Mouse (Mus musculus) limb, embryonic 15.5 days (tissue): Measurements from ENCODE around the gene Xaf1. TPM values are rescaled to one million over a fixed set of nuclear protein-coding genes. Genes with fewer than 3 reads are reported as not detected.
A peak's percentile ranks its signal among the peaks of the same experiment; 100 is the strongest.
"Not testable (repeated sequence)": the region's sequence is repeated elsewhere in the genome, so short reads cannot be mapped to it uniquely, and the experiment has no call there.

Source experiments
- ATAC-seq: fragments of 200-750 bp; cut with Nextera tagmentation; 2 replicates; pipeline ENCODE4 v1.8.0; 2017; ENCODE audit warnings: low read depth, moderate TSS enrichment; ENCODE audit not compliant: insufficient number of reproducible peaks, low FRiP score, low TSS enrichment
- H3K27ac ChIP-seq: fragments of 300-500 bp; sonication (generic); 2 replicates; pipeline ENCODE4 v1.5.1; 2015; ENCODE audit warnings: moderate library complexity, mild to moderate bottlenecking, inconsistent platforms
- H3K27me3 ChIP-seq: fragments of 300-500 bp; sonication (generic); 2 replicates; pipeline ENCODE4 v1.6.1; 2015; ENCODE audit warnings: inconsistent platforms
- H3K36me3 ChIP-seq: fragments of 300-500 bp; sonication (generic); 2 replicates; pipeline ENCODE4 v1.6.1; 2015; ENCODE audit warnings: inconsistent platforms
- H3K4me1 ChIP-seq: fragments of 300-500 bp; sonication (generic); 2 replicates; pipeline ENCODE4 v1.6.1; 2015; ENCODE audit warnings: inconsistent platforms
- H3K4me2 ChIP-seq: fragments of 300-500 bp; sonication (generic); 2 replicates; pipeline ENCODE4 v1.6.1; 2015; ENCODE audit warnings: mild to moderate bottlenecking, inconsistent platforms
- H3K4me3 ChIP-seq: fragments of 300-500 bp; sonication (generic); 2 replicates; pipeline ENCODE4 v1.5.1; 2015; ENCODE audit warnings: mild to moderate bottlenecking, inconsistent platforms
- H3K9ac ChIP-seq: fragments of 300-500 bp; sonication (generic); 2 replicates; pipeline ENCODE4 v1.6.1; 2015; ENCODE audit warnings: inconsistent platforms
- H3K9me3 ChIP-seq: fragments of 300-500 bp; sonication (generic); 2 replicates; pipeline ENCODE4 v1.6.1; 2016; ENCODE audit warnings: inconsistent platforms
- WGBS: fragments of 180-500 bp; shearing (Covaris S2); methylation state at CpG from one replicate; pipeline ENCODE4 v1.1.7; 2015; 5-methylcytosine and 5-hydroxymethylcytosine counted together
- polyA plus RNA-seq: library from polyadenylated mRNA; unstranded; fragments of >200 nt; fragmentation: Nextera tagmentation; extraction: Ambion mirVana; gene quantifications from 2 replicates; pipeline ENCODE4 v1.2.1, GENCODE M21; 2015

The Xaf1 gene
- polyA plus RNA-seq, 1 experiment from 2014 or later = 3.2 TPM

DNA sequence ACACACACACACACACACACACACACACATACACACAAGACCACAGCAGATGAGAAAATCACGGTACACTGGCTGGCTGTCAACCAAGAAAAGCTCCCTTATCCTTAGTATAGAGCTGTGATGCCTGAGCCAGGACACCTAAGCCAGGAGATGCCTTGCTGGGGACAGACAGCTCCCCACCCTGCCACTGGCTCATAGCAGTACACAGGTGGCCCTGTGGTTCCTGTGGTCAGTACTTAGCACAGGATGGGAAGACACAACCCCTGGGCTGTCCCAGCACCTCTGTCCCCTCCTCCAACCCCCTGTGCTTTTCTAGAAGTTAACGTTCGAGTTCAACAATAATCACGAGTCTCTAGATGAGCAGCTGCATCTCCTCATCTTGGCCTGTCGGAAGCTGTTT, 16.6 kb downstream of the Xaf1 start:
- H3K27me3 ChIP-seq = peaks cover 38% of the 10 kb centered on the region
- no peak overlapping the region for H3K4me3 ChIP-seq
- peaks cover 6% of the 10 kb centered on the region for H3K4me1 ChIP-seq
- H3K9ac ChIP-seq = no peak overlapping the region
- WGBS = 76% methylated on average over 5 of the region's 5 CpGs
- no peak overlapping the region for H3K4me2 ChIP-seq
- no peak overlapping the region for H3K27ac ChIP-seq
- no peaks in the 10 kb centered on the region for H3K9me3 ChIP-seq
- H3K36me3 ChIP-seq = no peaks in the 10 kb centered on the region
- ATAC-seq = no peak

DNA sequence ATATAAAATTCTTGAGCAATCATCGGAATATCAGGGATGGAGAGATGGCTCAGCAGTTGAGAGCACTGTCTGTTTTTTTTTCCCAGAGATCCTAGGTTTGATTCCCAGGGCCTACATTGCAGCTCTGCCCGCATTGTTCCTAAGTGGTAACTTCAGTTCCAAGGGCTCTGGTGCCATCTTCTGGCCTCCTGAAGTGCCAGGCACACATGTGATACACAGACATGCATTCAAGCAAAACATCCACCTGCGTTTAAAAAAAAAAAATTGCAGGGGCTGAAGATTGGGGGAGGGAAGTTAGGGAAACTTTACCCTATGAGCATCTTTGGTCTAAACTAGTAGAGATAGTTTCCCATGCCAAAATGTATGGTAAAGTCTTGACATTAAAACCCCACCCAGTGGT, 23.0 kb downstream of the Xaf1 start:
- H3K4me1 ChIP-seq = no peaks in the 10 kb centered on the region
- H3K36me3 ChIP-seq = no peaks in the 10 kb centered on the region
- ATAC-seq = no peak
- 79% methylated on average over 3 of the region's 3 CpGs for WGBS
- H3K27me3 ChIP-seq = no peaks in the 10 kb centered on the region
- no peak overlapping the region for H3K9ac ChIP-seq
- H3K4me2 ChIP-seq = no peak overlapping the region
- no peak overlapping the region for H3K27ac ChIP-seq
- no peak overlapping the region for H3K4me3 ChIP-seq
- H3K9me3 ChIP-seq = no peaks in the 10 kb centered on the region

- 81% methylated on average over 4 of the region's 4 CpGs for WGBS
- no peak overlapping the region for H3K27ac ChIP-seq
- no peaks in the 10 kb centered on the region for H3K27me3 ChIP-seq
- H3K4me3 ChIP-seq = no peak overlapping the region
- H3K9me3 ChIP-seq = no peaks in the 10 kb centered on the region
- no peak overlapping the region for H3K4me2 ChIP-seq
- no peaks in the 10 kb centered on the region for H3K4me1 ChIP-seq
- no peak overlapping the region for H3K9ac ChIP-seq
- no peak for ATAC-seq
- H3K36me3 ChIP-seq = no peaks in the 10 kb centered on the region
These were observed 24.3 kb downstream of the Xaf1 start for GRCm38 (mm10) chr11:72325701-72326100.

DNA sequence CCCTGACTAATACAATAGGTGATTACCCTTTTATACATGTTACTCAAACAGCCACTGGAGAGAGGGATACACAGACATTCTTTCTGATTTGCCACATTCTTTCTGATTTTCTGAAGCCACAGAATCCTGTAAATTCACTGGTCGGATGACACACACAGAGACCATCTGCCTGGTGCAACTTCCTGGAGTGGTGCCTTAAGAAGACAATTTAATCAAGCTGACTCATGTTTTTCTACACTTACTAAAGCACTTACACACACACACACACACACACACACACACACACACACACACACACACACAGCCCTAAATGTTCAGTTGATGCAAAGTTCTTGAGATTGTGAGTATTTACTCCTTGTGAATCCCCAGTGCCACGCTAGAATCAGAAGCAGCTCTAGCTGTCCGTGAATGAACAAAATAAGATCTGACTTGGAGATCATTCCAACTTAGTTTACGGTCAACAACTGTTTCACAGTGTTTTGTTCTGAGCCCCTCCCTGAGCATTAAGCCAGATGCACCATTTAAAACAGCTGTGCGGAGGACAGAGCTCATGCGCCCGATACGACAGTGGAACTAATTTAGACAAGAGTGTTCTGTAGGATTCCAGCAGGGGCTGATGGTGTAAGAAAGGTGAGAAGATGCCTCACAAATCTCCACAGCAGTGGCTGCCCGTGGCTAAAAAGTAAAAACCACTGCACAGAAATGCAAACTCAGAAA, 31.7 kb downstream of the Xaf1 start:
- H3K9me3 ChIP-seq = no peaks in the 10 kb centered on the region
- no peak for ATAC-seq
- WGBS = 61% methylated on average over 9 of the region's 9 CpGs
- no peak overlapping the region for H3K4me2 ChIP-seq
- H3K4me3 ChIP-seq = no peak overlapping the region
- peaks cover 6% of the 10 kb centered on the region; the same call in 1 of the 2 replicates for H3K4me1 ChIP-seq
- H3K27ac ChIP-seq = no peak overlapping the region
- no peaks in the 10 kb centered on the region for H3K36me3 ChIP-seq
- H3K9ac ChIP-seq = no peak overlapping the region
- no peaks in the 10 kb centered on the region for H3K27me3 ChIP-seq

DNA sequence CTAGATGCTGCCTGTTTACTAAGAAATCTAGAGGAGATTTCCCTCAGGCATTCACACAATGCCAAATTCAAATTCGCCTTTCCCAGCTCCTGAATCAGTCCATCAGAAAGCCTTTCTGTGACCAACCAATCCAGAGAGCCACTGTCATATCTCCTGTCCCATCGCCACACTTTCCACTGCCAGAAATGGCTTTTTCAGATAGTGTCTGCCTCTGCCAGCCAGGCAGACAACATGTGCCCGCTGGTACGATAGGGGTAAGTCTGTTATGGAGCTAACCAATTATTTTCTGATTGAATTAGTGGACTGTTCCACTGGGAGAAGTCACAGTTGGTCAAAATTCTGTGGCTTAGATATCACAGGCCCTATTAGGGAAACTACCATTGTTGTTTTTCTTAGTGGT, 33.2 kb downstream of the Xaf1 start:
- H3K4me1 ChIP-seq = peaks cover 8% of the 10 kb centered on the region; the same call in 1 of the 2 replicates
- H3K4me2 ChIP-seq = no peak overlapping the region
- 73% methylated on average over 4 of the region's 4 CpGs for WGBS
- H3K27ac ChIP-seq = no peak overlapping the region
- H3K9me3 ChIP-seq = no peaks in the 10 kb centered on the region
- H3K4me3 ChIP-seq = no peak overlapping the region
- no peak overlapping the region for H3K9ac ChIP-seq
- no peaks in the 10 kb centered on the region for H3K36me3 ChIP-seq
- no peak for ATAC-seq
- H3K27me3 ChIP-seq = no peaks in the 10 kb centered on the region

- Histone ChIP-seq H3K4me2 (no peak overlapping the region), H3K9me3 (no peaks in the 10 kb centered on the region), H3K9ac (no peak overlapping the region), H3K4me1 (peaks cover 8% of the 10 kb centered on the region; the same call in 1 of the 2 replicates), H3K36me3 (no peaks in the 10 kb centered on the region), H3K4me3 (no peak overlapping the region), H3K27me3 (no peaks in the 10 kb centered on the region), H3K27ac (no peak overlapping the region)
- no peak for ATAC-seq
- 77% methylated on average over 8 of the region's 8 CpGs for WGBS
These were observed 35.3 kb downstream of the Xaf1 start for GRCm38 (mm10) chr11:72336726-72337125.

- H3K4me1 ChIP-seq = peaks cover 8% of the 10 kb centered on the region; the same call in 1 of the 2 replicates
- H3K9ac ChIP-seq = no peak overlapping the region
- ATAC-seq = no peak
- H3K4me2 ChIP-seq = no peak overlapping the region
- H3K27me3 ChIP-seq = no peaks in the 10 kb centered on the region
- no peaks in the 10 kb centered on the region for H3K36me3 ChIP-seq
- H3K4me3 ChIP-seq = no peak overlapping the region
- no peak overlapping the region for H3K27ac ChIP-seq
- H3K9me3 ChIP-seq = no peaks in the 10 kb centered on the region
- 38% methylated on average over 5 of the region's 5 CpGs for WGBS
These were observed 37.0 kb downstream of the Xaf1 start for GRCm38 (mm10) chr11:72338437-72338871.

GRCm38 (mm10) chr11:72339716-72340115, 38.3 kb downstream of the Xaf1 start:
- no peak overlapping the region for H3K9ac ChIP-seq
- no peaks in the 10 kb centered on the region for H3K36me3 ChIP-seq
- peaks cover 8% of the 10 kb centered on the region; the same call in 1 of the 2 replicates for H3K4me1 ChIP-seq
- H3K4me2 ChIP-seq = no peak overlapping the region
- H3K4me3 ChIP-seq = no peak overlapping the region
- no peaks in the 10 kb centered on the region for H3K27me3 ChIP-seq
- 65% methylated on average over 4 of the region's 4 CpGs for WGBS
- no peaks in the 10 kb centered on the region for H3K9me3 ChIP-seq
- H3K27ac ChIP-seq = no peak overlapping the region
- ATAC-seq = no peak

- H3K9ac ChIP-seq = no peak overlapping the region
- H3K9me3 ChIP-seq = no peaks in the 10 kb centered on the region
- WGBS = 7% methylated on average over 7 of the region's 7 CpGs
- peak; percentile 55; the same call in 1 of the 2 replicates for ATAC-seq
- H3K4me1 ChIP-seq = 0 out of 2 replicates have a peak, but pooled peaks cover 3% of the 10 kb centered on the region
- H3K36me3 ChIP-seq = no peaks in the 10 kb centered on the region
- H3K4me2 ChIP-seq = no peak overlapping the region
- H3K27me3 ChIP-seq = no peaks in the 10 kb centered on the region
- H3K27ac ChIP-seq = no peak overlapping the region
- no peak overlapping the region for H3K4me3 ChIP-seq
These were observed 41.3 kb downstream of the Xaf1 start for GRCm38 (mm10) chr11:72342549-72343237.

DNA sequence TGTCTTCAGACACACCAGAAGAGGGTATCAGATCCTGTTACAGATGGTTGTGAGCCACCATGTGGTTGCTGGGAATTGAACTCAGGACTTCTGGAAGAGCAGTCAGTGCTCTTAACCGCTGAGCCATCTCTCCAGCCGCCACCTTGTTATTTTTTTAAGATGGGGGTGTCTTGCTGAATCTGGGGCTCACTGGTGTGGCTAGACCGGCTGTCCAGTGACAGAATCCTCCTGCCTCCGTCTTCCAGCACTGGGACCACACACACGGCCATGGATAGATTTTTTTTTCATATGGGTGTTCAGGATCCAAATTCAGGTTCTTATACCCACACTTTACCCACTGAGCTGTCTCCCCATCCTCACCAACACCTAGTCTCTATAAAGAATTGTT, 41.8 kb downstream of the Xaf1 start:
- ATAC-seq = not testable (repeated sequence)

GRCm38 (mm10) chr11:72343904-72344303, 42.5 kb downstream of the Xaf1 start:
- no peaks in the 10 kb centered on the region for H3K27me3 ChIP-seq
- no peaks in the 10 kb centered on the region for H3K9me3 ChIP-seq
- peaks cover 3% of the 10 kb centered on the region; the same call in 1 of the 2 replicates for H3K4me1 ChIP-seq
- H3K4me2 ChIP-seq = no peak overlapping the region
- WGBS = 25% methylated on average over 8 of the region's 8 CpGs
- H3K36me3 ChIP-seq = no peaks in the 10 kb centered on the region
- no peak overlapping the region for H3K9ac ChIP-seq
- ATAC-seq = no peak
- no peak overlapping the region for H3K27ac ChIP-seq
- H3K4me3 ChIP-seq = no peak overlapping the region

More for the DNA sequence above, 41.8 kb downstream of the Xaf1 start:
- WGBS = 90% methylated on average over 5 of the region's 5 CpGs
- H3K27ac ChIP-seq, H3K4me2 ChIP-seq, H3K27me3 ChIP-seq, H3K9me3 ChIP-seq, H3K9ac ChIP-seq, H3K4me1 ChIP-seq, H3K36me3 ChIP-seq, H3K4me3 ChIP-seq: not testable (repeated sequence)

DNA sequence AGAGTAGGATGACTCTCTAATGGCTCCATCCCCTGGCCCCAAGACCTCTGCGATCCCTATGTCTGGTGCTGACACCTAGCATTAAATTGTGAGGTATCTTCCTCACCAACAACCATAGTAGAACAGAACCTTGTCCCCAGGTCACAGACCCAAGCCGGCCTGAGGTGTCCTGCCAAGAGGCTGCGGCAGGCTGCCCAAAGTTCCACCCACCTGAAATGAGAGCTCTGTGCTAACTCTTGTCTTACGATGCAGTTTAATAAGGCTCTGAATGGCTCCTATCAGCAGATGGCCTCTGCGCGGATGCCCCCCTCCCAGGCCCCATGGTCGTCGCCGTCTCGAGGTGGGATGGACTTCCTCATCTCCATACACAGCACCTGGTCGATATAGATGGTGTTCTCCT, 43.1 kb downstream of the Xaf1 start:
- ATAC-seq = no peak
- H3K9me3 ChIP-seq = no peaks in the 10 kb centered on the region
- H3K4me2 ChIP-seq = no peak overlapping the region
- no peak overlapping the region for H3K27ac ChIP-seq
- WGBS = 82% methylated on average over 11 of the region's 11 CpGs
- no peak overlapping the region for H3K4me3 ChIP-seq
- H3K36me3 ChIP-seq = no peaks in the 10 kb centered on the region
- H3K9ac ChIP-seq = no peak overlapping the region
- H3K27me3 ChIP-seq = no peaks in the 10 kb centered on the region
- peaks cover 6% of the 10 kb centered on the region; the same call in 1 of the 2 replicates for H3K4me1 ChIP-seq
